ENCODE assay signal across 12 mouse cellular contexts in the genomic region with DNA sequence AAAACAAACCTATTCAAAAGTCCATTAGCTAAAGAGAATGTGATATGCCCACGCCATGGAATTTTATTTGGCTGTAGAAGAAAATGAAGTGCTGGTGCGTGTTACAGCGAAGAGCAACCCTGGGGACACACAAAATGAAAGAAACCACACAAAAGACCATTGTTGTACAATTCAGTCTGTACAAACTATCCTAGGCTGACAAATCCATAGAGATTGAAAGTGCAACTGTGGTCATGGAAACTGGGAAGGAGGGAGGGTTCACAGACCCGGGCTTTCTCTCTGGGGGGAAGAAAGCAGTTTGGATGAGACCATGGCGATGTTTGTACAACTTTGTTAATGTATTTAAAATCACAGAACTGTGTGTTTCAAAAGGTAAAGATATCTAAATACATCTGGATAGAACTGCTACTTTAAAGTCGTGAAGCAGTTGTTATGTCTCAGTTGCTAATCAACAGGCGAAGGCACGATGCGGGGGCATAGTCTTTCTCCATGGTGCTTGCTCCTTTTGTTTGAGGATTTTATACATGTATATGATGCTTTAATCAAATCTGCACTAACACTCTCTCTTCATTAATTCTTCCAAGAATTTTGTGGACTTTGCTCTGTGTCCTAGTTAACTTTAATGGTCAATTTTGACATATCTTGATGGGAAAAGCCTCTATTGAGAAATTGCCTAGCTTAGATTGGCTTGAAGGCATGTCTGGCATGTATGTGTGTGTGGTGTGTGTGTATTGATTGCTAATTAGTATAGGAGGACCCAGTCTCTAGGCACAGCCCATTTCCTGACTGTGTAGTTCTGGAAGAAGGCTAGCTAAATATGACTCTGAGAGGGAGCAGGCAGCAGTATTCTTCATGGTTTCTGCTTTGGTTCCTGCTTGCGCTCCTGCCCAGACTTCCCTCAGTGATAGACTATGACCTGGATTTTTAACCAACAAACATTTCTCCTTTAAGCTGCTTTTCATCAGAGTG. TPM values are rescaled to one million over a fixed set of nuclear protein-coding genes. Genes with fewer than 3 reads are reported as not detected.
DNase-seq lines count a peak whose midpoint lies in the region; ATAC-seq and TF ChIP-seq lines count a peak whose summit lies in the region.
"Had no signal": no experiment of that assay in that cellular context is flagged by ENCODE, and none has a peak within 500 bp of the region (broad histone marks: within the 10 kb centered on the region; RNA-seq: fewer than 3 reads in every experiment).

No protein-coding gene starts in this region.

- no peak overlapping the region for H3K4me3 ChIP-seq in heart, postnatal 0 days (ENCODE audit: low read depth, low read length)
- no peak overlapping the region for H3K4me3 ChIP-seq in heart, embryonic 12.5 days
- H3K4me3 ChIP-seq in forebrain, embryonic 15.5 days = no peak overlapping the region
- H3K4me3 ChIP-seq in limb, embryonic 14.5 days (replicated peaks; ENCODE audit: low read length) = no peak overlapping the region
- H3K4me3 ChIP-seq: intestine, embryonic 15.5 days; liver, embryonic 15.5 days had no signal

- no peak overlapping the region for H3K4me2 ChIP-seq in heart, postnatal 0 days (ENCODE audit: low read depth, low read length)
- H3K4me2 ChIP-seq in heart, embryonic 12.5 days = no peak overlapping the region
- no peak overlapping the region for H3K4me2 ChIP-seq in forebrain, embryonic 15.5 days (replicated peaks)
- H3K4me2 ChIP-seq in limb, embryonic 14.5 days (replicated peaks; ENCODE audit: low read depth, low read length, severe bottlenecking) = no peak overlapping the region
- H3K4me2 ChIP-seq: intestine, embryonic 15.5 days; liver, embryonic 15.5 days had no signal

- whole genome bisulfite sequencing in heart, postnatal 0 days = 78% methylated on average over 10 of the region's 10 CpGs
- WGBS in heart, embryonic 12.5 days = 75% methylated on average over 10 of the region's 10 CpGs
- WGBS in forebrain, embryonic 15.5 days = 51% methylated on average over 10 of the region's 10 CpGs
- WGBS in limb, embryonic 14.5 days = 69% methylated on average over 10 of the region's 10 CpGs

- no peak for TF ChIP-seq POLR2A in brain, embryonic 14.5 days (IDR thresholded peaks at IDR 0.05; ENCODE audit: borderline replicate concordance, extremely low read depth, insufficient read depth, insufficient read length, poor library complexity, severe bottlenecking)
- TF ChIP-seq POLR2A in limb, embryonic 14.5 days (IDR thresholded peaks at IDR 0.05; ENCODE audit: borderline replicate concordance, extremely low read depth, insufficient read depth, insufficient read length) = no peak

- H3K27ac ChIP-seq in heart, postnatal 0 days (ENCODE audit: low read depth) = 0 out of 2 replicates have a peak overlapping the region, but pooled peaks have one; percentile 20
- no peak overlapping the region for H3K27ac ChIP-seq in heart, embryonic 12.5 days (ENCODE audit: poor library complexity, severe bottlenecking)
- 0 out of 2 replicates have a peak overlapping the region, but pooled peaks have one; percentile 15 for H3K27ac ChIP-seq in forebrain, embryonic 15.5 days (replicated peaks)
- 0 out of 2 replicates have a peak overlapping the region, but pooled peaks have one; percentile 22 for H3K27ac ChIP-seq in limb, embryonic 14.5 days (replicated peaks; ENCODE audit: low read depth, low read length)
- H3K27ac ChIP-seq: intestine, embryonic 15.5 days; liver, embryonic 15.5 days had no signal

- TF ChIP-seq CTCF in heart, postnatal 0 days (IDR thresholded peaks at IDR 0.05; ENCODE audit: low read depth) = no peak
- no peak for TF ChIP-seq CTCF in brain, embryonic 14.5 days (IDR thresholded peaks at IDR 0.05; ENCODE audit: borderline replicate concordance, extremely low read depth, insufficient read depth, insufficient read length)

- no peaks in the 10 kb centered on the region for H3K9me3 ChIP-seq in heart, postnatal 0 days (replicated peaks; ENCODE audit: control insufficient read depth, low read length)
- H3K9me3 ChIP-seq in heart, embryonic 12.5 days (replicated peaks) = no peaks in the 10 kb centered on the region
- H3K9me3 ChIP-seq in forebrain, embryonic 15.5 days = no peaks in the 10 kb centered on the region
- no peaks in the 10 kb centered on the region for H3K9me3 ChIP-seq in limb, embryonic 14.5 days (ENCODE audit: control insufficient read depth, low read length)
- H3K9me3 ChIP-seq: intestine, embryonic 15.5 days; liver, embryonic 15.5 days had no signal

- peaks cover 9% of the 10 kb centered on the region; the same call in 1 of the 2 replicates for H3K4me1 ChIP-seq in heart, postnatal 0 days (ENCODE audit: control insufficient read depth, insufficient read depth)
- H3K4me1 ChIP-seq in heart, embryonic 12.5 days (replicated peaks) = peaks cover 32% of the 10 kb centered on the region
- H3K4me1 ChIP-seq in forebrain, embryonic 15.5 days = peaks cover 15% of the 10 kb centered on the region
- H3K4me1 ChIP-seq in limb, embryonic 14.5 days (ENCODE audit: control insufficient read depth, insufficient read depth, low read length) = peaks cover 3% of the 10 kb centered on the region; the same call in 1 of the 2 replicates
- H3K4me1 ChIP-seq: intestine, embryonic 15.5 days; liver, embryonic 15.5 days had no signal

- DNase-seq in heart, postnatal 0 days (ENCODE audit: low spot score) = peak; percentile 23
- DNase-seq in brain, embryonic 14.5 days (ENCODE audit: low read depth) = peak; percentile 67
- DNase-seq in limb, embryonic 14.5 days (ENCODE audit: low spot score) = no peak
- DNase-seq in adrenal gland, adult 2 months = no peak
- DNase-seq in cerebellum, postnatal 10 days = no peak
- DNase-seq: adrenal gland, postnatal 10 days; kidney, postnatal 36 days had no signal

- ATAC-seq in heart, postnatal 0 days (ENCODE audit: insufficient read depth, low read depth) = no peak
- ATAC-seq in heart, embryonic 12.5 days (ENCODE audit: insufficient number of reproducible peaks, low FRiP score) = no peak
- peak; percentile 75; the same call in 1 of the 2 replicates for ATAC-seq in forebrain, embryonic 15.5 days (replicated peaks)
- ATAC-seq in limb, embryonic 14.5 days (ENCODE audit: low FRiP score, low read depth) = peak; percentile 55; the same call in 1 of the 2 replicates
- no peak for ATAC-seq in erythroblast, adult 5-6 weeks (replicated peaks; ENCODE audit: low FRiP score, poor library complexity, severe bottlenecking)
- ATAC-seq: intestine, embryonic 15.5 days had no signal

- H3K27me3 ChIP-seq in heart, postnatal 0 days (ENCODE audit: control insufficient read depth, insufficient read depth, low read length) = no peaks in the 10 kb centered on the region
- H3K27me3 ChIP-seq in heart, embryonic 12.5 days (replicated peaks) = no peaks in the 10 kb centered on the region
- H3K27me3 ChIP-seq in forebrain, embryonic 15.5 days = no peaks in the 10 kb centered on the region
- no peaks in the 10 kb centered on the region for H3K27me3 ChIP-seq in limb, embryonic 14.5 days (ENCODE audit: control insufficient read depth, insufficient read depth, low read length)
- H3K27me3 ChIP-seq: intestine, embryonic 15.5 days; liver, embryonic 15.5 days had no signal

- H3K9ac ChIP-seq in heart, postnatal 0 days (replicated peaks; ENCODE audit: low read depth, low read length) = no peak overlapping the region
- no peak overlapping the region for H3K9ac ChIP-seq in heart, embryonic 12.5 days
- no peak overlapping the region for H3K9ac ChIP-seq in forebrain, embryonic 15.5 days (replicated peaks)
- no peak overlapping the region for H3K9ac ChIP-seq in limb, embryonic 14.5 days (ENCODE audit: low read depth, low read length, severe bottlenecking)
- H3K9ac ChIP-seq: intestine, embryonic 15.5 days; liver, embryonic 15.5 days had no signal

- no peak for TF ChIP-seq EP300 in heart, postnatal 0 days (IDR thresholded peaks at IDR 0.05; ENCODE audit: low read depth)

- H3K36me3 ChIP-seq in heart, postnatal 0 days (replicated peaks; ENCODE audit: control insufficient read depth, insufficient read depth, low read length) = no peaks in the 10 kb centered on the region
- H3K36me3 ChIP-seq in heart, embryonic 12.5 days = no peaks in the 10 kb centered on the region
- H3K36me3 ChIP-seq in forebrain, embryonic 15.5 days = no peaks in the 10 kb centered on the region
- H3K36me3 ChIP-seq in limb, embryonic 14.5 days (ENCODE audit: control insufficient read depth, insufficient read depth, low read length) = no peaks in the 10 kb centered on the region
- H3K36me3 ChIP-seq: intestine, embryonic 15.5 days; liver, embryonic 15.5 days had no signal

RNA-seq across cellular contexts. Expression of gene Colgalt2, which starts 55.9 kb away (rescaled TPM):
- total RNA-seq in heart, postnatal 0 days (2014; rRNA removed; ENCODE audit: low replicate concordance) = 4.5 and 4.6 TPM in 2 replicates
- polyA plus RNA-seq in heart, postnatal 0 days (2015; fragmentation: Nextera tagmentation; extraction: Ambion mirVana) = 1.5 and 1.7 TPM in 2 replicates
- polyA plus RNA-seq in heart, embryonic 12.5 days (2016; fragmentation: Nextera tagmentation; extraction: Ambion mirVana) = 5.5 TPM in 2 replicates
- polyA plus RNA-seq in brain, embryonic 14.5 days (2012; rRNA removed) = 3.3 and 4.3 TPM in 2 replicates
- 2.5 and 2.7 TPM in 2 replicates for polyA plus RNA-seq in forebrain, embryonic 15.5 days (2015; fragmentation: Nextera tagmentation; extraction: Ambion mirVana)
- 16.3 and 16.7 TPM in 2 replicates for polyA plus RNA-seq in limb, embryonic 14.5 days (2012; rRNA removed)
- polyA plus RNA-seq in limb, embryonic 14.5 days (2014; fragmentation: Nextera tagmentation; extraction: Ambion mirVana) = 7.5 and 8.1 TPM in 2 replicates
- 1 to 10 TPM; 3.0 to 3.8 TPM for total RNA-seq in adrenal gland, adult 2 months (2021)
- polyA plus RNA-seq in adrenal gland, adult 2 months (2012; rRNA removed) = 3.9 and 5.2 TPM in 2 replicates
- not detected in 2 replicates for total RNA-seq in erythroblast, adult 5-6 weeks (2015; ENCODE audit: low replicate concordance)
- not detected in 2 replicates for total RNA-seq in erythroblast, adult 5-6 weeks (2017; ENCODE audit: low replicate concordance)

Comparison
In these comparisons a context has a peak if more than half of its experiments do, and no peak if none do; other contexts are left out.
1. ATAC-seq: peak in forebrain, embryonic 15.5 days (single experiment) and limb, embryonic 14.5 days (single experiment); none in heart, postnatal 0 days (single experiment), heart, embryonic 12.5 days (single experiment) and erythroblast, adult 5-6 weeks (single experiment).
2. DNase-seq: peak in heart, postnatal 0 days (single experiment) and brain, embryonic 14.5 days (single experiment); none in limb, embryonic 14.5 days (single experiment), adrenal gland, adult 2 months (single experiment) and cerebellum, postnatal 10 days (0 of 2).